Mouse (Mus musculus) E14TG2a.4 (cell line): ENCODE measurements at regions not wholly inside any gene's neighbourhood (a gene's known extent, or its start where the extent isn't known, plus 50 kb on each side); places are given as distances from the start of the nearest gene placed in this dataset.

Source experiments
- CTCF ChIP-seq: conservative IDR thresholded peaks from 2 replicates; pipeline ENCODE4 v1.5.1; 2014; ENCODE audit warnings: low read length
- NANOG ChIP-seq: IDR thresholded peaks from 2 replicates; pipeline ENCODE4 v1.6.1; 2014; ENCODE audit warnings: borderline replicate concordance, low read length, mixed read lengths
- POU5F1 ChIP-seq: IDR thresholded peaks from 2 replicates; pipeline ENCODE4 v1.6.1; 2014; ENCODE audit warnings: low read length, borderline replicate concordance

GRCm38 (mm10) chr1:16837111-16837510 lies 744.0 kb upstream of the 4930444P10Rik start:
- TF ChIP-seq POU5F1 (no peak), CTCF (no peak), NANOG (no peak)
